Mouse (Mus musculus) kidney, postnatal 14 days (tissue): ENCODE results near the gene Serpinb9e.
"Not testable (repeated sequence)": the region's sequence is repeated elsewhere in the genome, so short reads cannot be mapped to it uniquely, and the experiment has no call there.

ENCODE experiments used
- DNase-seq: peaks from one replicate; pipeline ENCODE4 v3.0.0; 2022; ENCODE audit warnings: mixed read lengths

The Serpinb9e gene

GRCm38 (mm10) chr13:33249312-33249711, at the start of gene Serpinb9e:
TSS of gene Serpinb9e (plus strand) at chr13:33249612.
- not testable (repeated sequence) for DNase-seq

GRCm38 (mm10) chr13:33199740-33200139, 49.7 kb upstream of the Serpinb9e start:
- no peak for DNase-seq

- DNase-seq, result not testable (repeated sequence)
Measured at GRCm38 (mm10) chr13:33308631-33309030, 59.2 kb downstream of the Serpinb9e start.
